Mouse (Mus musculus): ENCODE results near the gene Zfp422. TPM values are rescaled to one million over a fixed set of nuclear protein-coding genes. Genes with fewer than 3 reads are reported as not detected.
"Not testable (repeated sequence)": the region's sequence is repeated elsewhere in the genome, so short reads cannot be mapped to it uniquely, and the experiment has no call there.

The Zfp422 gene
- polyA plus RNA-seq, 1 experiment from 2014 or later, result 86.5 TPM

- Histone ChIP-seq H3K27ac (replicated peaks in 1 of 2; ENCODE audit: control insufficient read depth in 1 of 2, insufficient read depth in 1 of 2, low read depth in 2 of 2, low read length in 2 of 2) (peak overlapping the region; percentile 95 to 96), H3K36me3 (ENCODE audit: control insufficient read depth, insufficient read depth, low read length) (no peaks in the 10 kb centered on the region), H3K9me3 (ENCODE audit: control insufficient read depth, low read length) (no peaks in the 10 kb centered on the region), H3K4me3 (ENCODE audit: control insufficient read depth in 1 of 2, insufficient read depth in 1 of 2, low read depth in 1 of 2, low read length in 2 of 2) (no peak overlapping the region), H3K4me2 (ENCODE audit: low read length) (peak overlapping the region; percentile 24; the same call in 1 of the 2 replicates), H3K9ac (ENCODE audit: low read length) (peak overlapping the region; percentile 60), H3K27me3 (ENCODE audit: control insufficient read depth, insufficient read depth, low read length) (no peaks in the 10 kb centered on the region), H3K4me1 (ENCODE audit: control insufficient read depth in 2 of 2, insufficient read depth in 2 of 2, low read length in 2 of 2) (peaks cover 27 to 50% of the 10 kb centered on the region in 2 experiments)
- peak; percentile 96 for ATAC-seq (ENCODE audit: insufficient number of reproducible peaks, insufficient read depth, low FRiP score, low read depth)
- WGBS, result 10% methylated on average over 10 of the region's 10 CpGs
Observed at GRCm38 (mm10) chr6:116635251-116636180, 6.7 kb upstream of the Zfp422 start.

GRCm38 (mm10) chr6:116633741-116634695 is 5.2 kb upstream of the Zfp422 start:
- Histone ChIP-seq H3K27me3 (ENCODE audit: control insufficient read depth, insufficient read depth, low read length) (no peaks in the 10 kb centered on the region), H3K4me2 (ENCODE audit: low read length) (no peak overlapping the region), H3K27ac (replicated peaks in 1 of 2; ENCODE audit: control insufficient read depth in 1 of 2, insufficient read depth in 1 of 2, low read depth in 2 of 2, low read length in 2 of 2) (peak overlapping the region; percentile 95 to 96), H3K4me1 (ENCODE audit: control insufficient read depth in 2 of 2, insufficient read depth in 2 of 2, low read length in 2 of 2) (peaks cover 23 to 43% of the 10 kb centered on the region in 2 experiments), H3K9me3 (ENCODE audit: control insufficient read depth, low read length) (no peaks in the 10 kb centered on the region), H3K36me3 (ENCODE audit: control insufficient read depth, insufficient read depth, low read length) (no peaks in the 10 kb centered on the region), H3K9ac (ENCODE audit: low read length) (0 out of 2 replicates have a peak overlapping the region, but pooled peaks have one; percentile 60), H3K4me3 (ENCODE audit: control insufficient read depth in 1 of 2, insufficient read depth in 1 of 2, low read depth in 1 of 2, low read length in 2 of 2) (no peak overlapping the region)
- no peak for ATAC-seq (ENCODE audit: insufficient number of reproducible peaks, insufficient read depth, low FRiP score, low read depth)
- WGBS, result 91% methylated on average over 17 of the region's 17 CpGs

- no peak for ATAC-seq (ENCODE audit: insufficient number of reproducible peaks, insufficient read depth, low FRiP score, low read depth)
- no peak overlapping the region for H3K4me3 ChIP-seq (ENCODE audit: control insufficient read depth in 1 of 2, insufficient read depth in 1 of 2, low read depth in 1 of 2, low read length in 2 of 2)
- 45% methylated on average over 1 of the region's 1 CpGs for WGBS
Observed at GRCm38 (mm10) chr6:116632129-116632528, 3.3 kb upstream of the Zfp422 start.

GRCm38 (mm10) chr6:116629766-116630165 is 967 bp upstream of the Zfp422 start:
- Histone ChIP-seq H3K4me3 (ENCODE audit: control insufficient read depth in 1 of 2, insufficient read depth in 1 of 2, low read depth in 1 of 2, low read length in 2 of 2) (no peak overlapping the region), H3K27ac (replicated peaks in 1 of 2; ENCODE audit: control insufficient read depth in 1 of 2, insufficient read depth in 1 of 2, low read depth in 2 of 2, low read length in 2 of 2) (no peak overlapping the region), H3K4me1 (ENCODE audit: control insufficient read depth in 2 of 2, insufficient read depth in 2 of 2, low read length in 2 of 2) (peaks cover under 1 to 16% of the 10 kb centered on the region in 2 experiments), H3K27me3 (ENCODE audit: control insufficient read depth, insufficient read depth, low read length) (no peaks in the 10 kb centered on the region), H3K4me2 (ENCODE audit: low read length) (no peak overlapping the region), H3K36me3 (ENCODE audit: control insufficient read depth, insufficient read depth, low read length) (peaks cover 25% of the 10 kb centered on the region), H3K9ac (ENCODE audit: low read length) (no peak overlapping the region), H3K9me3 (ENCODE audit: control insufficient read depth, low read length) (no peaks in the 10 kb centered on the region)
- 82% methylated on average over 10 of the region's 10 CpGs for WGBS
- ATAC-seq (ENCODE audit: insufficient number of reproducible peaks, insufficient read depth, low FRiP score, low read depth), result no peak

More at GRCm38 (mm10) chr6:116632129-116632528, 3.3 kb upstream of the Zfp422 start:
- no peak overlapping the region for H3K9ac ChIP-seq (ENCODE audit: low read length)
- no peak overlapping the region for H3K27ac ChIP-seq (replicated peaks in 1 of 2; ENCODE audit: control insufficient read depth in 1 of 2, insufficient read depth in 1 of 2, low read depth in 2 of 2, low read length in 2 of 2)
- no peak overlapping the region for H3K4me2 ChIP-seq (ENCODE audit: low read length)
- no peaks in the 10 kb centered on the region for H3K9me3 ChIP-seq (ENCODE audit: control insufficient read depth, low read length)
- H3K36me3 ChIP-seq (ENCODE audit: control insufficient read depth, insufficient read depth, low read length), result peaks cover 2% of the 10 kb centered on the region
- H3K4me1 ChIP-seq (ENCODE audit: control insufficient read depth in 2 of 2, insufficient read depth in 2 of 2, low read length in 2 of 2), result peaks cover 15 to 39% of the 10 kb centered on the region in 2 experiments
- H3K27me3 ChIP-seq (ENCODE audit: control insufficient read depth, insufficient read depth, low read length), result no peaks in the 10 kb centered on the region

GRCm38 (mm10) chr6:116628095-116628494 is 704 bp downstream of the Zfp422 start:
- WGBS, result 22% methylated on average over 9 of the region's 9 CpGs
- peak overlapping the region in 1 of 2 experiments; percentile 89; a peak in 2 of 4 replicates for H3K27ac ChIP-seq (replicated peaks in 1 of 2; ENCODE audit: control insufficient read depth in 1 of 2, insufficient read depth in 1 of 2, low read depth in 2 of 2, low read length in 2 of 2)
- H3K36me3 ChIP-seq (ENCODE audit: control insufficient read depth, insufficient read depth, low read length), result peaks cover 34% of the 10 kb centered on the region
- H3K4me3 ChIP-seq (ENCODE audit: control insufficient read depth in 1 of 2, insufficient read depth in 1 of 2, low read depth in 1 of 2, low read length in 2 of 2), result peak overlapping the region; percentile 80 to 94
- no peaks in the 10 kb centered on the region for H3K9me3 ChIP-seq (ENCODE audit: control insufficient read depth, low read length)
- peak overlapping the region; percentile 90 for H3K4me2 ChIP-seq (ENCODE audit: low read length)
- no peaks in the 10 kb centered on the region for H3K27me3 ChIP-seq (ENCODE audit: control insufficient read depth, insufficient read depth, low read length)
- no peak for ATAC-seq (ENCODE audit: insufficient number of reproducible peaks, insufficient read depth, low FRiP score, low read depth)
- peak overlapping the region; percentile 98 for H3K9ac ChIP-seq (ENCODE audit: low read length)
- H3K4me1 ChIP-seq (ENCODE audit: control insufficient read depth in 2 of 2, insufficient read depth in 2 of 2, low read length in 2 of 2), result peaks cover 0 to 9% of the 10 kb centered on the region in 2 experiments; a peak in 2 of 4 replicates

- not testable (repeated sequence) for H3K4me3 ChIP-seq (ENCODE audit: control insufficient read depth in 1 of 2, insufficient read depth in 1 of 2, low read depth in 1 of 2, low read length in 2 of 2); H3K4me1 ChIP-seq (ENCODE audit: control insufficient read depth in 2 of 2, insufficient read depth in 2 of 2, low read length in 2 of 2); H3K27me3 ChIP-seq (ENCODE audit: control insufficient read depth, insufficient read depth, low read length); H3K4me2 ChIP-seq (ENCODE audit: low read length); H3K9me3 ChIP-seq (ENCODE audit: control insufficient read depth, low read length); H3K27ac ChIP-seq (replicated peaks in 1 of 2; ENCODE audit: control insufficient read depth in 1 of 2, insufficient read depth in 1 of 2, low read depth in 2 of 2, low read length in 2 of 2); H3K9ac ChIP-seq (ENCODE audit: low read length); ATAC-seq (ENCODE audit: insufficient number of reproducible peaks, insufficient read depth, low FRiP score, low read depth)
- H3K36me3 ChIP-seq (ENCODE audit: control insufficient read depth, insufficient read depth, low read length), result peaks cover 34% of the 10 kb centered on the region
- 91% methylated on average over 9 of the region's 9 CpGs for WGBS
Observed at GRCm38 (mm10) chr6:116626417-116626816, 2.4 kb downstream of the Zfp422 start.

- Histone ChIP-seq H3K9me3 (ENCODE audit: control insufficient read depth, low read length) (no peaks in the 10 kb centered on the region), H3K4me1 (ENCODE audit: control insufficient read depth in 2 of 2, insufficient read depth in 2 of 2, low read length in 2 of 2) (no peaks in the 10 kb centered on the region), H3K27me3 (ENCODE audit: control insufficient read depth, insufficient read depth, low read length) (no peaks in the 10 kb centered on the region), H3K9ac (ENCODE audit: low read length) (no peak overlapping the region), H3K4me2 (ENCODE audit: low read length) (no peak overlapping the region), H3K36me3 (ENCODE audit: control insufficient read depth, insufficient read depth, low read length) (peaks cover 26% of the 10 kb centered on the region), H3K27ac (replicated peaks in 1 of 2; ENCODE audit: control insufficient read depth in 1 of 2, insufficient read depth in 1 of 2, low read depth in 2 of 2, low read length in 2 of 2) (no peak overlapping the region), H3K4me3 (ENCODE audit: control insufficient read depth in 1 of 2, insufficient read depth in 1 of 2, low read depth in 1 of 2, low read length in 2 of 2) (no peak overlapping the region)
- no peak for ATAC-seq (ENCODE audit: insufficient number of reproducible peaks, insufficient read depth, low FRiP score, low read depth)
- WGBS, result 64% methylated on average over 7 of the region's 8 CpGs
Observed at GRCm38 (mm10) chr6:116621318-116622023, 7.3 kb downstream of the Zfp422 start.
